Mouse (Mus musculus) lung, postnatal 0 days (tissue): Measurements from ENCODE around the gene Map4k2. TPM values are rescaled to one million over a fixed set of nuclear protein-coding genes. Genes with fewer than 3 reads are reported as not detected.
A peak's percentile ranks its signal among the peaks of the same experiment; 100 is the strongest.
"Not testable (repeated sequence)": the region's sequence is repeated elsewhere in the genome, so short reads cannot be mapped to it uniquely, and the experiment has no call there.

Experiments used
- ATAC-seq: fragments of 200-750 bp; cut with Nextera tagmentation; 2 replicates; pipeline ENCODE4 v1.8.0; 2017; ENCODE audit warnings: moderate library complexity
- DNase-seq: peaks from one replicate; pipeline ENCODE4 v3.0.0-alpha.2; 2016; ENCODE audit warnings: low spot score
- H3K27ac ChIP-seq: fragments of 300-500 bp; sonication (generic); 2 replicates; pipeline ENCODE4 v1.5.1; 2014; ENCODE audit warnings: antibody characterized with exemption, mild to moderate bottlenecking, low read length, mixed read lengths
- H3K27me3 ChIP-seq: fragments of 300-500 bp; sonication (generic); replicated peaks from 2 replicates; pipeline ENCODE4 v1.6.1; 2014; ENCODE audit warnings: low read length, mixed read lengths; ENCODE audit not compliant: insufficient read depth
- H3K36me3 ChIP-seq: fragments of 300-500 bp; sonication (generic); 2 replicates; pipeline ENCODE4 v1.6.1; 2014; ENCODE audit warnings: low read length, mixed read lengths; ENCODE audit not compliant: insufficient read depth
- H3K4me1 ChIP-seq: fragments of 300-500 bp; sonication (generic); 2 replicates; pipeline ENCODE4 v1.6.1; 2014; ENCODE audit warnings: antibody characterized with exemption, low read depth, low read length, mixed read lengths; ENCODE audit not compliant: insufficient read depth
- H3K4me2 ChIP-seq: fragments of 300-500 bp; sonication (generic); replicated peaks from 2 replicates; pipeline ENCODE4 v1.6.1; 2014; ENCODE audit warnings: low read depth, mild to moderate bottlenecking, low read length, moderate library complexity, mixed read lengths
- H3K4me3 ChIP-seq: fragments of 300-500 bp; sonication (generic); 2 replicates; pipeline ENCODE4 v1.5.1; 2014; ENCODE audit warnings: low read depth, low read length
- H3K9ac ChIP-seq: fragments of 300-500 bp; sonication (generic); replicated peaks from 2 replicates; pipeline ENCODE4 v1.6.1; 2014; ENCODE audit warnings: low read depth, mild to moderate bottlenecking
- H3K9me3 ChIP-seq: fragments of 300-500 bp; sonication (generic); 2 replicates; pipeline ENCODE4 v1.6.1; 2016; ENCODE audit warnings: low read length, mixed read lengths
- CTCF ChIP-seq: IDR thresholded peaks from 2 replicates; pipeline ENCODE4 v1.5.1; 2016; ENCODE audit warnings: antibody characterized with exemption, mild to moderate bottlenecking
- EP300 ChIP-seq: IDR thresholded peaks from 2 replicates; pipeline ENCODE4 v1.6.1; 2016; ENCODE audit warnings: antibody characterized with exemption, mild to moderate bottlenecking, control low read depth
- WGBS: fragments of 180-500 bp; shearing (Covaris S2); extraction: QIAGEN DNeasy Blood & Tissue Kit; methylation state at CpG from one replicate; pipeline ENCODE4 v1.1.7; 2014; 5-methylcytosine and 5-hydroxymethylcytosine counted together
- polyA plus RNA-seq: library from polyadenylated mRNA; unstranded; fragments of >200 nt; fragmentation: Nextera tagmentation; extraction: Ambion mirVana; gene quantifications from 2 replicates; pipeline ENCODE4 v1.2.1, GENCODE M21; 2015

The Map4k2 gene
- polyA plus RNA-seq, 1 experiment from 2014 or later: 22.5 TPM

- H3K4me3 ChIP-seq: peak overlapping the region; percentile 62
- ATAC-seq: no peak
- TF ChIP-seq CTCF: no peak
- TF ChIP-seq EP300: no peak
- H3K4me1 ChIP-seq: peaks cover 13% of the 10 kb centered on the region
- H3K36me3 ChIP-seq: no peaks in the 10 kb centered on the region
- WGBS: 62% methylated on average over 8 of the region's 8 CpGs
- no peak for DNase-seq
- H3K27me3 ChIP-seq: no peaks in the 10 kb centered on the region
- H3K27ac ChIP-seq: peak overlapping the region; percentile 90; the same call in 1 of the 2 replicates
- peak overlapping the region; percentile 60 for H3K9ac ChIP-seq
- no peaks in the 10 kb centered on the region for H3K9me3 ChIP-seq
- peak overlapping the region; percentile 80 for H3K4me2 ChIP-seq
These were observed 35.3 kb upstream of the Map4k2 start for GRCm38 (mm10) chr19:6305517-6306115.

- Histone ChIP-seq H3K9ac (peak within 1 kb of the TSS; percentile 60), H3K4me2 (peak within 1 kb of the TSS; percentile 80), H3K27me3 (no peaks in the 10 kb centered on the region), H3K27ac (peak within 1 kb of the TSS; percentile 90), H3K36me3 (0 out of 2 replicates have a peak, but pooled peaks cover 1% of the 10 kb centered on the region), H3K4me3 (peak within 1 kb of the TSS; percentile 62), H3K4me1 (peaks cover 13% of the 10 kb centered on the region), H3K9me3 (no peaks in the 10 kb centered on the region)
- ATAC-seq: peak; percentile 80
- 2% methylated on average over 25 of the region's 38 CpGs for WGBS
- DNase-seq: peak; percentile 95
- TF ChIP-seq EP300: no peak
- TF ChIP-seq CTCF: no peak
These were observed 34.8 kb upstream of the Map4k2 start, which contains the start of gene Cdc42bpg for GRCm38 (mm10) chr19:6306137-6306551. Cdc42bpg (plus strand) TSS chr19:6306456.

- Histone ChIP-seq H3K36me3 (0 out of 2 replicates have a peak, but pooled peaks cover 4% of the 10 kb centered on the region), H3K4me3 (peak overlapping the region; percentile 62), H3K9me3 (no peaks in the 10 kb centered on the region), H3K9ac (peak overlapping the region; percentile 60), H3K4me1 (peaks cover 13% of the 10 kb centered on the region), H3K27me3 (no peaks in the 10 kb centered on the region), H3K27ac (peak overlapping the region; percentile 90), H3K4me2 (peak overlapping the region; percentile 80)
- 1% methylated on average over 31 of the region's 34 CpGs for WGBS
- TF ChIP-seq CTCF (peak; percentile 90), EP300 (no peak)
- DNase-seq (peak; percentile 94), ATAC-seq (peak; percentile 68)
These were observed 34.3 kb upstream of the Map4k2 start for GRCm38 (mm10) chr19:6306586-6306985.

- ATAC-seq (peak; percentile 76), DNase-seq (peak; percentile 93)
- Histone ChIP-seq H3K36me3 (peaks cover 6% of the 10 kb centered on the region; the same call in 1 of the 2 replicates), H3K27ac (peak overlapping the region; percentile 90), H3K4me3 (peak overlapping the region; percentile 62; the same call in 1 of the 2 replicates), H3K4me2 (peak overlapping the region; percentile 80), H3K27me3 (no peaks in the 10 kb centered on the region), H3K4me1 (peaks cover 5% of the 10 kb centered on the region), H3K9ac (no peak overlapping the region), H3K9me3 (no peaks in the 10 kb centered on the region)
- TF ChIP-seq EP300 (peak; percentile 42; the same call in 1 of the 2 replicates), CTCF (no peak)
- 58% methylated on average over 9 of the region's 9 CpGs for WGBS
These were observed 33.0 kb upstream of the Map4k2 start for GRCm38 (mm10) chr19:6307733-6308531.

- ATAC-seq: no peak
- Histone ChIP-seq H3K36me3 (peaks cover 10% of the 10 kb centered on the region; the same call in 1 of the 2 replicates), H3K27me3 (no peaks in the 10 kb centered on the region), H3K9ac (no peak overlapping the region), H3K27ac (no peak overlapping the region), H3K9me3 (no peaks in the 10 kb centered on the region), H3K4me3 (no peak overlapping the region), H3K4me1 (peaks cover 5% of the 10 kb centered on the region), H3K4me2 (no peak overlapping the region)
- WGBS: 93% methylated on average over 5 of the region's 5 CpGs
- no peak for TF ChIP-seq CTCF
- TF ChIP-seq EP300: no peak
- no peak for DNase-seq
These were observed 30.8 kb upstream of the Map4k2 start for GRCm38 (mm10) chr19:6310181-6310580.

- not testable (repeated sequence) for H3K27ac ChIP-seq, H3K27me3 ChIP-seq, H3K9me3 ChIP-seq, H3K4me3 ChIP-seq, H3K4me2 ChIP-seq, ATAC-seq, DNase-seq, H3K9ac ChIP-seq, H3K4me1 ChIP-seq
- WGBS: 81% methylated on average over 3 of the region's 3 CpGs
- peaks cover 23% of the 10 kb centered on the region; the same call in 1 of the 2 replicates for H3K36me3 ChIP-seq
These were observed 29.2 kb upstream of the Map4k2 start for GRCm38 (mm10) chr19:6311783-6312182.
